Mouse (Mus musculus): ENCODE results near the gene Tmed10. TPM values are rescaled to one million over a fixed set of nuclear protein-coding genes. Genes with fewer than 3 reads are reported as not detected.

Gene Tmed10
- total RNA-seq, 2 experiments from 2014 or later: 150 to 154 TPM

Other genes starting within 250 kb of the Tmed10 start
- gene Rps6kl1, start 223.6 kb downstream of the Tmed10 start, total RNA-seq (2021): 10 to 100 TPM; 35.8 to 39.1 TPM
- 1 to 10 TPM; 2.7 to 2.8 TPM for gene Pgf, start 197.1 kb downstream of the Tmed10 start, total RNA-seq (2021)
- gene Eif2b2, start 155.4 kb downstream of the Tmed10 start, total RNA-seq (2021): 10 to 100 TPM; 63.0 to 76.6 TPM
- 10 to 100 TPM; 15.5 to 17.5 TPM for gene Mlh3, start 104.2 kb downstream of the Tmed10 start, total RNA-seq (2021)
- gene Acyp1, start 86.4 kb downstream of the Tmed10 start, total RNA-seq (2021): 10 to 100 TPM; 31.1 to 39.0 TPM
- 1 to 10 TPM; 2.3 to 2.5 TPM for gene Zc2hc1c, start 86.3 kb downstream of the Tmed10 start, total RNA-seq (2021)
- gene Nek9, start 35.5 kb downstream of the Tmed10 start, total RNA-seq (2021): 10 to 100 TPM; 31.0 to 33.7 TPM
- gene Fos, start 99.0 kb upstream of the Tmed10 start, total RNA-seq (2021): 10 to 100 TPM; 21.9 to 74.3 TPM
- gene Jdp2, start 224.2 kb upstream of the Tmed10 start, total RNA-seq (2021): 10 to 100 TPM; 73.7 to 82.5 TPM

Data from left cerebral cortex, postnatal 36 days (tissue).